Mouse (Mus musculus) ovary, postnatal 10 days (tissue): ENCODE results near the gene B230104I21Rik.

Experiments
- DNase-seq: peaks from one replicate; pipeline ENCODE4 v3.0.0; 2022; ENCODE audit warnings: low spot score

B230104I21Rik gene

GRCm38 (mm10) chr4:154393196-154394122 lies 57.5 kb downstream of the B230104I21Rik start:
- DNase-seq = no peak

GRCm38 (mm10) chr4:154394123-154394722 lies 58.3 kb downstream of the B230104I21Rik start:
- no peak for DNase-seq

- DNase-seq = no peak
These were observed 60.9 kb downstream of the B230104I21Rik start for GRCm38 (mm10) chr4:154396652-154397301.
